Mouse (Mus musculus): ENCODE results near the gene Lta.

DNA sequence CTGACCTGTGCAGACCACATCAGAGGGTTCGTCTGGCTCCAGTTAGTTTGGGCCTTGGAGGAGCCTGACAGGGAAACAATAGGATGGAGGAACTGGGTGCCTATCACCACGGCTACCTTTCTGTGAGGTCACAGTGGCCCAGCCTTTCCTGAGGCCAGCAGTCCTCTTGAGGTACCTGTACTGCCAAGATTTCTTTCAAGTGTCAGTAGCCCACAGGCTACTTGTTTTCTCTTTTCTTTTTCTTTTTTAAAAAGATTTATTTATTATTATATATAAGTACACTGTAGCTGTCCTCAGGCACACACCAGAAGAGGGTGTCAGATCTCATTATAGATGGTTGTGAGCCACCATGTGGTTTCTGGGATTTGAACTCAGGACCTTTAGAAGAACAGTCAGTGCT lies 29.2 kb downstream of the Lta start, which contains the start of gene Aif1:
- TF ChIP-seq POLR2A (IDR thresholded peaks at IDR 0.05; ENCODE audit: insufficient read depth, low read depth, low read length) (no peak), CTCF (IDR thresholded peaks at IDR 0.05) (no peak), EP300 (IDR thresholded peaks at IDR 0.05; ENCODE audit: insufficient read depth, low read depth, low read length) (no peak)

Data from heart, adult 2 months (tissue).